Mouse (Mus musculus): ENCODE results near the gene Polg. TPM values are rescaled to one million over a fixed set of nuclear protein-coding genes. Genes with fewer than 3 reads are reported as not detected.

The Polg gene
- polyA plus RNA-seq, 1 experiment from 2014 or later: 27.8 TPM

DNA sequence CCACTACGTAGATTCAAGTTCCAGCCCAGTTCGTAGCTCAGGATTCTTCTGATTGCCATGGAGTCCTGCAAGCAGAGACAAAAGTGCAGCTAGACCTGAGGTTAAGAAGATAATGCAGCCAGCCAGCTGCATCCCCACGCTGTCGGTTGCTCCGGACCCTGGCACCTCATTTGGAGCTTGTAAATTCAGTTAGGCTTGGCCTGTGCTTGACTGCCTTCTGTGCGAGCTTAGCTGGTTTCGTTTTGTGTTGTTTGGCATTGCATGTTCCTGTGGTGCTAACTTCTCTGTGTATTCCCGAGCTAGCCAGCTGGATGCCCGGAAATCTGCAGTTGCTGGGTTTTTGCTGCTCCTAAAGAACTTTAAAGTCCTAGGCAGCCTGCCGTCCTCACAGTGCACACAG, 40.4 kb downstream of the Polg start:
- no peak overlapping the region for H3K4me2 ChIP-seq (replicated peaks; ENCODE audit: low read depth, low read length)
- no peak overlapping the region for H3K4me3 ChIP-seq (ENCODE audit: low read depth, low read length)
- H3K9me3 ChIP-seq (ENCODE audit: control insufficient read depth, low read depth, low read length): no peaks in the 10 kb centered on the region
- no peaks in the 10 kb centered on the region for H3K36me3 ChIP-seq (ENCODE audit: control insufficient read depth, insufficient read depth, low read length)
- no peak overlapping the region for H3K9ac ChIP-seq (replicated peaks; ENCODE audit: low read depth, low read length)
- H3K27ac ChIP-seq (ENCODE audit: low read length): no peak overlapping the region
- no peaks in the 10 kb centered on the region for H3K27me3 ChIP-seq (ENCODE audit: control insufficient read depth, insufficient read depth, low read length)
- H3K4me1 ChIP-seq (ENCODE audit: control insufficient read depth, insufficient read depth, low read length): no peaks in the 10 kb centered on the region
- ATAC-seq (ENCODE audit: insufficient number of reproducible peaks, insufficient read depth, low FRiP score, low read depth): no peak
- WGBS: 86% methylated on average over 10 of the region's 10 CpGs

DNA sequence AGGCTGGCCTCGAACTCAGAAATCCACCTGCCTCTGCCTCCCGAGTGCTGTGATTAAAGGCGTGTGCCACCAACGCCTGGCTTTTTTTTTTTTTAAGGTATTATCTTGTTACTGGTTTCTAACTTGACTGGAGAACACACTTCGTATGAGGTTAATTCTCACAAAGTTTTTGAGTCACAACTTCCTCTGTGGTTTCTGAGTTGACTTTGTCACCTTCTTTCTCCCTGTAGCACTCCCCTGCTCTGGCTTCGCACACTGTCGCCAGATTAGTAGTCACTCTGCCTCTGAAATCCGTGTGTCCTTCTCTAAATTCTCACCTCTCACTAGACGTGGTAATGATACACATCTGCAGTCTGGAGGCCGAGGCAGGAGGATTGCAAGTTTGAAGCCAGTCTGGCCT, 43.3 kb downstream of the Polg start:
- no peak overlapping the region for H3K4me2 ChIP-seq (replicated peaks; ENCODE audit: low read depth, low read length)
- 88% methylated on average over 10 of the region's 10 CpGs for WGBS
- ATAC-seq (ENCODE audit: insufficient number of reproducible peaks, insufficient read depth, low FRiP score, low read depth): no peak

DNA sequence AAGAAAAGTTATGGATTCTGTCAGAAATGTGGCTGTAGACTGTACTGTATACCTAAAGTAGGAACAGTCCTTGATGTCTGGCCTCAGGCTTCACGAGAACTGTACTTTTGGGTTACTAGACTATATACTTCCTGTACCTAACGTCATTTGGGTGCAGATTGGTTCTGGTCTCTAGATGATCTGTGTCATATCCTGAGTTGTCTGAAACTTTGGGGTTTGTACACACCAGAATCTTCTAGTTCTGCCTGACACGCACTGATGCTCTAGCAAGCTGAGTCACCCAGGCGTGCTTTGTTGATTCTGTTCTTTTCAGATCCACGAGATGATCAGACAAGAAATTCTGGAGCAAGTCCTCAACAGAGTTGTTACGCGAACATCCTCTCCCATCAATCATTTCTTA, 46.2 kb downstream of the Polg start:
- no peak overlapping the region for H3K4me2 ChIP-seq (replicated peaks; ENCODE audit: low read depth, low read length)
- H3K9ac ChIP-seq (replicated peaks; ENCODE audit: low read depth, low read length): no peak overlapping the region
- H3K27ac ChIP-seq (ENCODE audit: low read length): no peak overlapping the region
- no peaks in the 10 kb centered on the region for H3K4me1 ChIP-seq (ENCODE audit: control insufficient read depth, insufficient read depth, low read length)
- WGBS: 91% methylated on average over 7 of the region's 7 CpGs
- no peak for ATAC-seq (ENCODE audit: insufficient number of reproducible peaks, insufficient read depth, low FRiP score, low read depth)
- H3K9me3 ChIP-seq (ENCODE audit: control insufficient read depth, low read depth, low read length): no peaks in the 10 kb centered on the region
- no peaks in the 10 kb centered on the region for H3K27me3 ChIP-seq (ENCODE audit: control insufficient read depth, insufficient read depth, low read length)
- H3K36me3 ChIP-seq (ENCODE audit: control insufficient read depth, insufficient read depth, low read length): no peaks in the 10 kb centered on the region
- H3K4me3 ChIP-seq (ENCODE audit: low read depth, low read length): no peak overlapping the region

More for the DNA sequence above, 43.3 kb downstream of the Polg start:
- no peak overlapping the region for H3K27ac ChIP-seq (ENCODE audit: low read length)
- H3K36me3 ChIP-seq (ENCODE audit: control insufficient read depth, insufficient read depth, low read length): no peaks in the 10 kb centered on the region
- no peak overlapping the region for H3K9ac ChIP-seq (replicated peaks; ENCODE audit: low read depth, low read length)
- no peak overlapping the region for H3K4me3 ChIP-seq (ENCODE audit: low read depth, low read length)
- H3K9me3 ChIP-seq (ENCODE audit: control insufficient read depth, low read depth, low read length): no peaks in the 10 kb centered on the region
- H3K4me1 ChIP-seq (ENCODE audit: control insufficient read depth, insufficient read depth, low read length): no peaks in the 10 kb centered on the region
- H3K27me3 ChIP-seq (ENCODE audit: control insufficient read depth, insufficient read depth, low read length): no peaks in the 10 kb centered on the region

DNA sequence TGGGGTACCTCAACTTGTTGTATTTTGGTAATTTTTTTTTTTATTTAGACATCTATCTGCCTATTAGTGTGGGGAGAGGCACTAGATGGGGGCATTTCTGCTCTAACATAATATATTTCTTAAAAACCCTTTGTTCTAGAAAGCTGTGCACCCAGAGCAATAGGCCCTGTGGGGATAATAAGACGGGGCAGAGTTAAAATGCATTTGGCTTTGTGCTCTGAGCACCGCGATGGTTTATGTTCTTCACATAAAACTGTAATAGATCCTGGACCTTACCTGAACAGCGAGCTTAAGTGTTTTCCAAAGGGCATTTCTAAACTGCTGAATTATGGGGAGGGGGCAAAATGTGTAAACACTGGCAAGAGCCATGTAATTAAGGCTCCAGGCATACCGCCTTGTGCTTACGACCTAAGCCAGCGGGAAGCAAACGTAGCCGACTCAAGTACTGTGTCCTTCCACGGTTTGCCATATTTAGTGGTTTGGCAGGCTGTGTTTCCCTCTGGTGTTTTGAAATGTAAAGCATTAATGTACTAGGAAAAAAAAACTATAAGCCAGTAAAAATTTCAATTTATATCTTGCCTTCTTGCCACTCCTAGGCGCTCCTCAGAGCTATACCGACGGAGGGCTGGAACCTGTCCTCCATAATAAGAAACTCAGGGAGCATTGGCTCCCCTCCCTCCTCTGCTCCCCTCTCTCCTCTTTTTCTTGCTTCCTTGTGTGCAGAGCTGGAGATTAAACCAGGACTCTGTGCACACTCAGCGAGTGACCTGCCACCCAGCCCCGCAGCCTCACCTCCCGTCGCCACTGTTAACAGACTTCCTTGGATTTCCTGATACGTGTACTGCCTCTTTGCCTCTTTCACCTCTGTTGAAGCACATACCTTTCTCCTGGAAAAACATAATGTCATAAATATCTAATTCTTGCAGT, 51.5 kb downstream of the Polg start:
- WGBS: 72% methylated on average over 18 of the region's 18 CpGs
- Histone ChIP-seq H3K4me3 (ENCODE audit: low read depth, low read length) (no peak overlapping the region), H3K9ac (replicated peaks; ENCODE audit: low read depth, low read length) (no peak overlapping the region), H3K27me3 (ENCODE audit: control insufficient read depth, insufficient read depth, low read length) (no peaks in the 10 kb centered on the region), H3K36me3 (ENCODE audit: control insufficient read depth, insufficient read depth, low read length) (no peaks in the 10 kb centered on the region), H3K4me2 (replicated peaks; ENCODE audit: low read depth, low read length) (no peak overlapping the region), H3K4me1 (ENCODE audit: control insufficient read depth, insufficient read depth, low read length) (no peaks in the 10 kb centered on the region), H3K9me3 (ENCODE audit: control insufficient read depth, low read depth, low read length) (no peaks in the 10 kb centered on the region), H3K27ac (ENCODE audit: low read length) (no peak overlapping the region)
- ATAC-seq (ENCODE audit: insufficient number of reproducible peaks, insufficient read depth, low FRiP score, low read depth): 0 out of 2 replicates have a peak, but pooled peaks have one; percentile 18

DNA sequence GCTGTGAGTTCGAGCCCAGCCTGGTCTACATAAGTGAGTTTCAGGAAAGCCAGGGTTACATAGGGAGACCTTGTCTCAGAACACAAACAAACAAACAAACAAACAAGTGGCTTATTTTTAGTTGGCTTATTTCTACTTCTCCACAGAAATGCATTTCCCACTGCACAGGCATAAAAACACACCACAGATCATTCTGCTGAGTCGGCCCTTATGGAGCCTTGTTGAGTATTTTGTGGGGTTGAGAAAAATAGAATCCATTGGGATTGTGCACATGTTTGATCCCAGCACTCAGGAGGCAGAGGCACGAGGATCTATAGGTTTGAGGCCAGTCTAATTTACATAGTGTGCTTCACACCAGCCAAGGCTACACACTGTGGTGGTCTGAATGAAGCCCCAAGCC, 65.9 kb downstream of the Polg start:
- Histone ChIP-seq H3K9ac (replicated peaks; ENCODE audit: low read depth, low read length) (no peak overlapping the region), H3K27ac (ENCODE audit: low read length) (no peak overlapping the region), H3K4me2 (replicated peaks; ENCODE audit: low read depth, low read length) (no peak overlapping the region), H3K4me1 (ENCODE audit: control insufficient read depth, insufficient read depth, low read length) (no peaks in the 10 kb centered on the region), H3K36me3 (ENCODE audit: control insufficient read depth, insufficient read depth, low read length) (no peaks in the 10 kb centered on the region), H3K9me3 (ENCODE audit: control insufficient read depth, low read depth, low read length) (no peaks in the 10 kb centered on the region), H3K4me3 (ENCODE audit: low read depth, low read length) (no peak overlapping the region), H3K27me3 (ENCODE audit: control insufficient read depth, insufficient read depth, low read length) (no peaks in the 10 kb centered on the region)
- WGBS: 90% methylated on average over 3 of the region's 3 CpGs
- ATAC-seq (ENCODE audit: insufficient number of reproducible peaks, insufficient read depth, low FRiP score, low read depth): no peak

DNA sequence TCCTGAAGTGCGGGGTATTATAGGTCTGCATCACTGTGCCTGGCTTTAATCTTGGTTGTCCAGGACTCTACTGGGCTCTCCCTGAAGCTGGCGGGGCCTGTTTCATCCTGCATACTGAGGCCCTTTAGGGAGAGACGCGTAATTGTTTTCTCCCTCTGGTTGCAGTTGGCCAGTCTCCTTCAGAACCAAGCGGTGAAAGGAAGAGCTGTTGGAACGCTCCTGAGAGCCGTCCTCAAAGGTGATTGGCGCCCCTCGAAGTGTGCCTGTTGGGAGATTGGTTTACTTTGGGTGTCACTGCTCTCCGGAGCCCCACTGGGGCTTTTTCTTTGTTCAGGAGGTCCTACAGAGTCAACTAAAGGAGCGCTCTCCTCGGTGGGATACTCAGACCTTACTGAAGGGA, 67.2 kb downstream of the Polg start:
- H3K4me3 ChIP-seq (ENCODE audit: low read depth, low read length): no peak overlapping the region
- WGBS: 74% methylated on average over 12 of the region's 12 CpGs
- no peak overlapping the region for H3K27ac ChIP-seq (ENCODE audit: low read length)

DNA sequence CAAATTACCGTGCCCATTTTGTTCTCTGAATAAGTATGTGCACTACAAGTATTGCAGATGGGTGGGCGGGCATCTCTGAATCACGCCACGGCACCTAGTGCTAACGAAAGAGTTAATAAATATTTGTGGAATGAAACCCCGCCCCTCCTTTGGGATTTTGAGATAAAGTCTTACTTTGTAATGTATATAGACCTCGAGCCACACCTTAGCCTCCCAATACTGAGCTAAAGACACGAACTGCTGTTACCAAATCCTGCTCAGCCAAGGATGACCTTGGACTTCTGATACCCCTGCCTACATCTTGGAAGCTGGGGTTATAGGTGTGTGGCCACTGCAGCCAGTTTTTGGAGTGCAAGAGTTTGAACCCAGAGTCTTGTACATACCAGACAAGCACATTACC, 67.7 kb downstream of the Polg start:
- Histone ChIP-seq H3K4me2 (replicated peaks; ENCODE audit: low read depth, low read length) (no peak overlapping the region), H3K27ac (ENCODE audit: low read length) (no peak overlapping the region), H3K36me3 (ENCODE audit: control insufficient read depth, insufficient read depth, low read length) (no peaks in the 10 kb centered on the region), H3K9me3 (ENCODE audit: control insufficient read depth, low read depth, low read length) (no peaks in the 10 kb centered on the region), H3K9ac (replicated peaks; ENCODE audit: low read depth, low read length) (no peak overlapping the region), H3K27me3 (ENCODE audit: control insufficient read depth, insufficient read depth, low read length) (no peaks in the 10 kb centered on the region), H3K4me3 (ENCODE audit: low read depth, low read length) (no peak overlapping the region), H3K4me1 (ENCODE audit: control insufficient read depth, insufficient read depth, low read length) (no peaks in the 10 kb centered on the region)
- no peak for ATAC-seq (ENCODE audit: insufficient number of reproducible peaks, insufficient read depth, low FRiP score, low read depth)
- WGBS: 64% methylated on average over 8 of the region's 8 CpGs

More for the DNA sequence above, 67.2 kb downstream of the Polg start:
- no peaks in the 10 kb centered on the region for H3K36me3 ChIP-seq (ENCODE audit: control insufficient read depth, insufficient read depth, low read length)
- ATAC-seq (ENCODE audit: insufficient number of reproducible peaks, insufficient read depth, low FRiP score, low read depth): 0 out of 2 replicates have a peak, but pooled peaks have one; percentile 10
- H3K4me1 ChIP-seq (ENCODE audit: control insufficient read depth, insufficient read depth, low read length): no peaks in the 10 kb centered on the region
- no peaks in the 10 kb centered on the region for H3K9me3 ChIP-seq (ENCODE audit: control insufficient read depth, low read depth, low read length)
- no peak overlapping the region for H3K4me2 ChIP-seq (replicated peaks; ENCODE audit: low read depth, low read length)
- no peak overlapping the region for H3K9ac ChIP-seq (replicated peaks; ENCODE audit: low read depth, low read length)
- no peaks in the 10 kb centered on the region for H3K27me3 ChIP-seq (ENCODE audit: control insufficient read depth, insufficient read depth, low read length)

DNA sequence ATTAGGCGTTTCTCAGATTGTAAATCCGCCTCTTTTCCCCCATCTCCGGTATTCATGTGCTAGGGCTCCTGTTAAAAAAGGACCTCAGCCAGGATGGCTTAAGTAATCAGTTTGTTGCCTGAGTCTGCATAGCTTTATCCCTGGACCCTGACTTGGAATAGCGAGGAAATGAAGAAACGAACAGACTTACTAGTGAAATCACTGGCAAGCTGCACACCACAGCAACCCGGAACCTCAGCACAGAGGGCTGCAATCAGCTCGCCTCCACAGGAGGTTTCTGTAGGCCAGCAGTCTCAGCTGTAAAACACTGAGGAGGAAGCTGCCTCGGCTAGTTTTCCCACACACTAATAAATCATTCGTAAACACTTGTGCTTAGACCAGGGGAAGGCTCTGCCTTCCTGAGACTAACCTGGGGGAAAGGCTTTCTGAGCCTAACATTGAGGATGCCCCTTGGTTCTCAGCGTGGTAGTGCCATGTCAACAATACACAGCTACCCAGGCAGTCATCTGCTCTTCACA, 68.7 kb downstream of the Polg start:
- ATAC-seq (ENCODE audit: insufficient number of reproducible peaks, insufficient read depth, low FRiP score, low read depth): no peak
- H3K36me3 ChIP-seq (ENCODE audit: control insufficient read depth, insufficient read depth, low read length): no peaks in the 10 kb centered on the region
- no peak overlapping the region for H3K4me3 ChIP-seq (ENCODE audit: low read depth, low read length)
- H3K9me3 ChIP-seq (ENCODE audit: control insufficient read depth, low read depth, low read length): no peaks in the 10 kb centered on the region
- H3K4me2 ChIP-seq (replicated peaks; ENCODE audit: low read depth, low read length): no peak overlapping the region
- H3K27ac ChIP-seq (ENCODE audit: low read length): no peak overlapping the region
- WGBS: 62% methylated on average over 10 of the region's 10 CpGs
- no peaks in the 10 kb centered on the region for H3K27me3 ChIP-seq (ENCODE audit: control insufficient read depth, insufficient read depth, low read length)
- H3K4me1 ChIP-seq (ENCODE audit: control insufficient read depth, insufficient read depth, low read length): peaks cover 6% of the 10 kb centered on the region
- H3K9ac ChIP-seq (replicated peaks; ENCODE audit: low read depth, low read length): no peak overlapping the region
